Mouse (Mus musculus): Measurements from ENCODE around the gene Dab2ip. TPM values are rescaled to one million over a fixed set of nuclear protein-coding genes. Genes with fewer than 3 reads are reported as not detected.
A peak's percentile ranks its signal among the peaks of the same experiment; 100 is the strongest.

The Dab2ip gene
- polyA plus RNA-seq, 1 experiment: 9.8 TPM

GRCm38 (mm10) chr2:35702001-35702400 lies 143.9 kb downstream of the Dab2ip start:
- Histone ChIP-seq H3K4me3 (replicated peaks; ENCODE audit: control insufficient read depth, low read depth, low read length) (no peak overlapping the region), H3K4me1 (ENCODE audit: control insufficient read depth, insufficient read depth, low read length) (no peaks in the 10 kb centered on the region), H3K27ac (ENCODE audit: control insufficient read depth, insufficient read depth, low read depth, low read length, poor library complexity) (no peak overlapping the region)
- TF ChIP-seq POLR2A (IDR thresholded peaks at IDR 0.05; ENCODE audit: borderline replicate concordance, control insufficient read depth, low read depth, low read length): no peak
- no peak for TF ChIP-seq CTCF (IDR thresholded peaks at IDR 0.05; ENCODE audit: control insufficient read depth, insufficient read depth, low read length)
- WGBS: 86% methylated on average over 7 of the region's 7 CpGs

- 81% methylated on average over 6 of the region's 6 CpGs for WGBS
- H3K4me3 ChIP-seq (replicated peaks; ENCODE audit: control insufficient read depth, low read depth, low read length): no peak overlapping the region
- TF ChIP-seq POLR2A (IDR thresholded peaks at IDR 0.05; ENCODE audit: borderline replicate concordance, control insufficient read depth, low read depth, low read length): no peak
- TF ChIP-seq CTCF (IDR thresholded peaks at IDR 0.05; ENCODE audit: control insufficient read depth, insufficient read depth, low read length): no peak
- H3K4me1 ChIP-seq (ENCODE audit: control insufficient read depth, insufficient read depth, low read length): no peaks in the 10 kb centered on the region
- no peak overlapping the region for H3K27ac ChIP-seq (ENCODE audit: control insufficient read depth, insufficient read depth, low read depth, low read length, poor library complexity)
Observed at GRCm38 (mm10) chr2:35702608-35703007, 144.5 kb downstream of the Dab2ip start.

GRCm38 (mm10) chr2:35703241-35703640 lies 145.2 kb downstream of the Dab2ip start:
- TF ChIP-seq POLR2A (IDR thresholded peaks at IDR 0.05; ENCODE audit: borderline replicate concordance, control insufficient read depth, low read depth, low read length) (no peak), CTCF (IDR thresholded peaks at IDR 0.05; ENCODE audit: control insufficient read depth, insufficient read depth, low read length) (no peak)
- H3K27ac ChIP-seq (ENCODE audit: control insufficient read depth, insufficient read depth, low read depth, low read length, poor library complexity): no peak overlapping the region
- WGBS: 88% methylated on average over 3 of the region's 3 CpGs

GRCm38 (mm10) chr2:35712611-35713010 lies 154.5 kb downstream of the Dab2ip start:
- Histone ChIP-seq H3K4me1 (ENCODE audit: control insufficient read depth, insufficient read depth, low read length) (peaks cover 5% of the 10 kb centered on the region), H3K27ac (ENCODE audit: control insufficient read depth, insufficient read depth, low read depth, low read length, poor library complexity) (no peak overlapping the region), H3K4me3 (replicated peaks; ENCODE audit: control insufficient read depth, low read depth, low read length) (no peak overlapping the region)
- TF ChIP-seq CTCF (IDR thresholded peaks at IDR 0.05; ENCODE audit: control insufficient read depth, insufficient read depth, low read length) (no peak), POLR2A (IDR thresholded peaks at IDR 0.05; ENCODE audit: borderline replicate concordance, control insufficient read depth, low read depth, low read length) (no peak)
- WGBS: 85% methylated on average over 5 of the region's 5 CpGs

More at GRCm38 (mm10) chr2:35703241-35703640, 145.2 kb downstream of the Dab2ip start:
- H3K4me3 ChIP-seq (replicated peaks; ENCODE audit: control insufficient read depth, low read depth, low read length): no peak overlapping the region
- H3K4me1 ChIP-seq (ENCODE audit: control insufficient read depth, insufficient read depth, low read length): no peaks in the 10 kb centered on the region

GRCm38 (mm10) chr2:35713460-35713859 lies 155.4 kb downstream of the Dab2ip start:
- WGBS: 85% methylated on average over 7 of the region's 7 CpGs
- H3K27ac ChIP-seq (ENCODE audit: control insufficient read depth, insufficient read depth, low read depth, low read length, poor library complexity): no peak overlapping the region
- peaks cover 11% of the 10 kb centered on the region for H3K4me1 ChIP-seq (ENCODE audit: control insufficient read depth, insufficient read depth, low read length)

GRCm38 (mm10) chr2:35714742-35715167 lies 156.7 kb downstream of the Dab2ip start:
- 80% methylated on average over 8 of the region's 8 CpGs for WGBS
- no peak overlapping the region for H3K27ac ChIP-seq (ENCODE audit: control insufficient read depth, insufficient read depth, low read depth, low read length, poor library complexity)
- H3K4me3 ChIP-seq (replicated peaks; ENCODE audit: control insufficient read depth, low read depth, low read length): no peak overlapping the region
- no peak for TF ChIP-seq CTCF (IDR thresholded peaks at IDR 0.05; ENCODE audit: control insufficient read depth, insufficient read depth, low read length)
- no peak for TF ChIP-seq POLR2A (IDR thresholded peaks at IDR 0.05; ENCODE audit: borderline replicate concordance, control insufficient read depth, low read depth, low read length)
- H3K4me1 ChIP-seq (ENCODE audit: control insufficient read depth, insufficient read depth, low read length): peaks cover 8% of the 10 kb centered on the region

More at GRCm38 (mm10) chr2:35713460-35713859, 155.4 kb downstream of the Dab2ip start:
- H3K4me3 ChIP-seq (replicated peaks; ENCODE audit: control insufficient read depth, low read depth, low read length): no peak overlapping the region
- no peak for TF ChIP-seq POLR2A (IDR thresholded peaks at IDR 0.05; ENCODE audit: borderline replicate concordance, control insufficient read depth, low read depth, low read length)
- no peak for TF ChIP-seq CTCF (IDR thresholded peaks at IDR 0.05; ENCODE audit: control insufficient read depth, insufficient read depth, low read length)

- Histone ChIP-seq H3K4me3 (replicated peaks; ENCODE audit: control insufficient read depth, low read depth, low read length) (no peak overlapping the region), H3K27ac (ENCODE audit: control insufficient read depth, insufficient read depth, low read depth, low read length, poor library complexity) (no peak overlapping the region), H3K4me1 (ENCODE audit: control insufficient read depth, insufficient read depth, low read length) (peaks cover 8% of the 10 kb centered on the region)
- TF ChIP-seq POLR2A (IDR thresholded peaks at IDR 0.05; ENCODE audit: borderline replicate concordance, control insufficient read depth, low read depth, low read length) (no peak), CTCF (IDR thresholded peaks at IDR 0.05; ENCODE audit: control insufficient read depth, insufficient read depth, low read length) (no peak)
- WGBS: 62% methylated on average over 3 of the region's 3 CpGs
Observed at GRCm38 (mm10) chr2:35715485-35715884, 157.4 kb downstream of the Dab2ip start.

- H3K4me1 ChIP-seq (ENCODE audit: control insufficient read depth, insufficient read depth, low read length): peaks cover 8% of the 10 kb centered on the region
- 27% methylated on average over 1 of the region's 1 CpGs for WGBS
- H3K27ac ChIP-seq (ENCODE audit: control insufficient read depth, insufficient read depth, low read depth, low read length, poor library complexity): no peak overlapping the region
- no peak for TF ChIP-seq POLR2A (IDR thresholded peaks at IDR 0.05; ENCODE audit: borderline replicate concordance, control insufficient read depth, low read depth, low read length)
- TF ChIP-seq CTCF (IDR thresholded peaks at IDR 0.05; ENCODE audit: control insufficient read depth, insufficient read depth, low read length): no peak
- no peak overlapping the region for H3K4me3 ChIP-seq (replicated peaks; ENCODE audit: control insufficient read depth, low read depth, low read length)
Observed at GRCm38 (mm10) chr2:35716175-35716574, 158.1 kb downstream of the Dab2ip start.

GRCm38 (mm10) chr2:35718003-35718500 lies 160.0 kb downstream of the Dab2ip start:
- 47% methylated on average over 5 of the region's 5 CpGs for WGBS
- no peak overlapping the region for H3K4me3 ChIP-seq (replicated peaks; ENCODE audit: control insufficient read depth, low read depth, low read length)
- TF ChIP-seq POLR2A (IDR thresholded peaks at IDR 0.05; ENCODE audit: borderline replicate concordance, control insufficient read depth, low read depth, low read length): no peak
- no peak for TF ChIP-seq CTCF (IDR thresholded peaks at IDR 0.05; ENCODE audit: control insufficient read depth, insufficient read depth, low read length)
- peak overlapping the region; percentile 11 for H3K27ac ChIP-seq (ENCODE audit: control insufficient read depth, insufficient read depth, low read depth, low read length, poor library complexity)
- peaks cover 19% of the 10 kb centered on the region for H3K4me1 ChIP-seq (ENCODE audit: control insufficient read depth, insufficient read depth, low read length)
